Mouse (Mus musculus) central nervous system, embryonic 18 days (tissue): ENCODE results near the gene Smtnl1. TPM values are rescaled to one million over a fixed set of nuclear protein-coding genes. Genes with fewer than 3 reads are reported as not detected.

Experiments used
- polyA plus RNA-seq: library from polyadenylated mRNA; depleted of rRNA; stranded (reverse); fragments of >200 nt; gene quantifications from 2 replicates; pipeline ENCODE4 v1.2.3, GENCODE M21; 2012; rRNA removed

Smtnl1 gene
- 1.5 TPM in 1 of 2 replicates, not detected in the other for polyA plus RNA-seq

DNA sequence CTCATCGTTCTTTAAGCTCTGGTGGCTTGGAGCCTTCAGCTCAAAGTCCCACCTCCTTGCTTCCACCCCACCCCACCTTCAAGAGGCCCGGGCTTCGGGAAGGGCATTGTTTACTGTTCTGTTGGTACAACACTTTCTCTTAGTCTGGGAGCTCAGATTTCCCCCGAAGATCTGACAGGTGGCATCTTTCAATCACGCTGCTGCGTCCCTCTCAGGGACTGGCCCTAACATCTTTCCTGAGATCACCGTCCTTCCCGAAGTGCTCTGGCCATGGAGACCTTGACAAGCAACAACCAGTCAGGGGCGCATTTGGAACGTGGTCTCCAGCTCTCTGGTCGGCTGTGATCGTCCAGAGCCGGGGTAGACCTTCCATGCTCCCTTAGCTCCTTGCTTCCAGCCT lies at the start of gene Smtnl1:
Gene Smtnl1, minus strand, starts transcription at position 101 of the 400 bp plus-strand sequence.

DNA sequence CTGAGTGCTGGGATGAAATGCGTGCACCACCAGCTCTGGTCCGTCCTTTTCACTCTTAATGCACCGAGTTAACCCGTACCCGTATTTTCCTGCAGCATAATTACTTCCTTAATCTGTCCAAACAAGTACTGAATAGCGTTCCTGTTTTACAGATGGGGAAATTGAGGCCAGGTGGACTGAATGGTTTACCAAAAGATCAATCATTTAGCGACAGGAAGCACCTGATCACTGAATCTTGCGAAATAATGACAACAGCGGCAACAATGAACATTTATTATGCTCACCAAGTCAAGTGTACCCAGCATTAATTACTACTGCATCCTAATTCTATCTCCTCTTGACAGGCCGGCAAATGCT lies 16.1 kb upstream of the Smtnl1 start, which contains the start of gene Slc43a1:
Gene Slc43a1, plus strand, starts transcription at position 258 of the 357 bp plus-strand sequence.

DNA sequence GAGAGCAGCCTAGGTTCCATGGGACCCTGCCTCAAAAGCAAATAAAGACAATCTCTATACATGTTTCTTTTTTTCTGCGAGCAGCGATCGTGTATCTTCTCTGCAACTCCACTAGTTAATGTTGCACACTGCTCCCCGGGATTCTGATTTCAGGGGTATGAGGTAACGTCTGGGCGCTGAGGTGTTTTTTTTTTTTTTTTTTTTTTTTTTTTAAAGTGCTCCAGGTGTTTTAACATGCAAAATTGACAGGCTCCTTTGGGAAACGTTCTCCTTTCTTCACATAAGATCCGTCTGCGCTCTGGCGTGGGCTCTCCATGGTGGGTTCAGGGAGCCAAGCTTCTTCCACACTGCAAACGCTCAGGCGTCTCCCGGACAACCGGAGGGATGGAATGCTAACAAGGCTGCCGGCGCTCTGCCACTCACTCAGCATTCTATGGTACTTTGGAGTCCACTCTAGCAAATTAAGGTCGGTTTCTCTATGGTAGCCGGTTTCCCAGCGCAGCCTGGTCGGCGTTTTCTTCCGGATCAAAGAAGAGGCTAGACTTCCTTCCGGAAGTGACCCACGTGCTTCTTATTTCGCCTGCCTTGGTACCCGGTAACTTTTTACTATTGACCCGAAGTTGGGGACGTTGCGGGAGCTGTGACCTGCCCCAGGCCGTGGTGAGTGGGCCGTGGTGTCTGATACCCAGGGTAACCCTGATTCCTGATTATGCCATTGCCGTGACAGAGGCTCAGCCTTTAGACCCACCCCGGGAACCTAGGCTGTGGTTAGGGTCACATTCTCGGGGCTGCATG lies 4.2 kb upstream of the Smtnl1 start, which contains the start of gene Timm10:
Gene Timm10, plus strand, starts transcription at position 510 of the 795 bp plus-strand sequence.

DNA sequence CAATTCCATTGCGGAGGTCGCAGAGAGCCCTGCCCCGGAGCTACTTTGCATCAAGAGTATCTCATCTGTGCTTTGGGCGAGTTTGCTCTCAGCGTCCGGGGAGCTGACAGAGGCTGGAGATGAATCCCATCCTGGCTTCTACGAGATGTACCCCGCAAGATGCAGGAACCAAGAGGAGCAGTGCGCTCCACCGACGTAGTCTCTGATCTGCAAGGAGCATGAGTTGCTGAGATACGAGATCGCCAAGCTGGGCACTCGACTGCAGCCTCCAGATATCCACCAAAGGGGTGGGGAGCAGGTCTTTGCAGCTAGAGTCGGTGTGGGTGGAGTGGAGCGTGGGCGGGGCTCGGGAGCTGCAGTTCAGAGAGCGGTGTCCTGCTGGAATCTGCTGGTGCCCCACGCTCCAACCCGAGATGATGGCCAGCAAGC lies 23.9 kb downstream of the Smtnl1 start, which contains the start of gene Ube2l6:
Gene Ube2l6, plus strand, starts transcription at position 336 of the 429 bp plus-strand sequence.

DNA sequence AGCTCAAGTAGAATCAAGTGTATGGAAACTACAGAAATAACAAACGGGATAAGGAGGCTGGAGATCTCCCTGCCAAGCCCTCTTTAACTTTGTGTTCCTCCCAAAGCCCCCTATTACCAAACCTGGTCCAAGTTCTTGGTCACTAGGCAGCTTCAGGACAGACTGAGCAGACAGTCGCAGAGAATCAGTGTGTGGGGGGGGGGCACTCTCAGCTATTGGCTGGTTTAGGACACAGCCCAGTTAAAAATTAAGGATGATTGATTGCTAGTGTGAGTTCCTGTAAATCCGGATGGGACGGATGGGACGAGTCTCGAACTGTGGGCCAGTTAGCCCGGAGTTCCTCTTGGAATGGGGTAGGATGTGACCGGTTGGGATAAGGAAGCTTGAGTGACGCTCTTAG lies 47.2 kb downstream of the Smtnl1 start, which contains the start of gene Serping1:
Gene Serping1, minus strand, starts transcription at position 204 of the 400 bp plus-strand sequence.

Other genes with a start within 250 kb of the Smtnl1 start
- 67.7 and 68.7 TPM in 2 replicates for gene Ctnnd1, start 171.9 kb downstream of the Smtnl1 start, polyA plus RNA-seq
- gene Btbd18, start 163.6 kb downstream of the Smtnl1 start, polyA plus RNA-seq = not detected in 2 replicates
- gene Selenoh, start 151.9 kb downstream of the Smtnl1 start, polyA plus RNA-seq = 167 and 173 TPM in 2 replicates
- not detected in 2 replicates for gene Gm28635, start 144.6 kb downstream of the Smtnl1 start, polyA plus RNA-seq
- 34.8 and 35.5 TPM in 2 replicates for gene Med19, start 144.2 kb downstream of the Smtnl1 start, polyA plus RNA-seq
- 199 and 202 TPM in 2 replicates for gene Tmx2, start 143.5 kb downstream of the Smtnl1 start, polyA plus RNA-seq
- 27.7 and 27.9 TPM in 2 replicates for gene Zdhhc5, start 107.5 kb downstream of the Smtnl1 start, polyA plus RNA-seq
- 14.1 and 14.7 TPM in 2 replicates for gene Clp1, start 95.3 kb downstream of the Smtnl1 start, polyA plus RNA-seq
- 45.5 and 46.4 TPM in 2 replicates for gene Ypel4, start 88.6 kb downstream of the Smtnl1 start, polyA plus RNA-seq
- gene Gm19426, start 79.0 kb downstream of the Smtnl1 start, polyA plus RNA-seq = 4.9 and 6.1 TPM in 2 replicates
- gene Serping1, start 47.2 kb downstream of the Smtnl1 start, polyA plus RNA-seq = 14.7 and 19.9 TPM in 2 replicates
- 11.0 and 12.9 TPM in 2 replicates for gene Ube2l6, start 23.8 kb downstream of the Smtnl1 start, polyA plus RNA-seq
- gene Timm10, start 4.3 kb upstream of the Smtnl1 start, polyA plus RNA-seq = 108 and 122 TPM in 2 replicates
- 1.5 and 1.6 TPM in 2 replicates for gene Slc43a1, start 16.2 kb upstream of the Smtnl1 start, polyA plus RNA-seq
- gene Rtn4rl2, start 64.1 kb upstream of the Smtnl1 start, polyA plus RNA-seq = 24.1 and 28.7 TPM in 2 replicates
- gene Slc43a3, start 113.9 kb upstream of the Smtnl1 start, polyA plus RNA-seq = 8.2 and 11.9 TPM in 2 replicates
- not detected in 2 replicates for gene Prg2, start 157.8 kb upstream of the Smtnl1 start, polyA plus RNA-seq
- gene Prg3, start 165.6 kb upstream of the Smtnl1 start, polyA plus RNA-seq = not detected in 2 replicates
- gene Ssrp1, start 214.6 kb upstream of the Smtnl1 start, polyA plus RNA-seq = 170 and 182 TPM in 2 replicates
- gene P2rx3, start 214.8 kb upstream of the Smtnl1 start, polyA plus RNA-seq = 1.2 and 7.3 TPM in 2 replicates
- 32.7 and 35.2 TPM in 2 replicates for gene Tnks1bp1, start 225.4 kb upstream of the Smtnl1 start, polyA plus RNA-seq